Mouse (Mus musculus) hindbrain, embryonic 12.5 days (tissue): ENCODE results near the gene Ift88. TPM values are rescaled to one million over a fixed set of nuclear protein-coding genes. Genes with fewer than 3 reads are reported as not detected.
"Not testable (repeated sequence)": the region's sequence is repeated elsewhere in the genome, so short reads cannot be mapped to it uniquely, and the experiment has no call there.

Experiments
- ATAC-seq: fragments of 200-750 bp; cut with Nextera tagmentation; 2 replicates; pipeline ENCODE4 v1.8.0; 2017; ENCODE audit warnings: moderate TSS enrichment; ENCODE audit not compliant: low FRiP score
- H3K27ac ChIP-seq: fragments of 300-500 bp; sonication (generic); 2 replicates; pipeline ENCODE4 v1.5.1; 2016; ENCODE audit warnings: mild to moderate bottlenecking
- H3K27me3 ChIP-seq: fragments of 300-500 bp; sonication (generic); 2 replicates; pipeline ENCODE4 v1.6.1; 2016; ENCODE audit warnings: mild to moderate bottlenecking
- H3K36me3 ChIP-seq: fragments of 300-500 bp; sonication (generic); 2 replicates; pipeline ENCODE4 v1.6.1; 2016; ENCODE audit warnings: mild to moderate bottlenecking
- H3K4me1 ChIP-seq: fragments of 300-500 bp; sonication (generic); 2 replicates; pipeline ENCODE4 v1.6.1; 2016
- H3K4me2 ChIP-seq: fragments of 300-500 bp; sonication (generic); replicated peaks from 2 replicates; pipeline ENCODE4 v1.6.1; 2016; ENCODE audit warnings: mild to moderate bottlenecking
- H3K4me3 ChIP-seq: fragments of 300-500 bp; sonication (generic); 2 replicates; pipeline ENCODE4 v1.5.1; 2016; ENCODE audit warnings: mild to moderate bottlenecking
- H3K9ac ChIP-seq: fragments of 300-500 bp; sonication (generic); 2 replicates; pipeline ENCODE4 v1.6.1; 2016; ENCODE audit warnings: mild to moderate bottlenecking, moderate library complexity
- H3K9me3 ChIP-seq: fragments of 300-500 bp; sonication (generic); replicated peaks from 2 replicates; pipeline ENCODE4 v1.6.1; 2016; ENCODE audit warnings: mild to moderate bottlenecking
- WGBS: fragments of 180-500 bp; shearing (Covaris S2); methylation state at CpG from one replicate; pipeline ENCODE4 v1.1.7; 2016; 5-methylcytosine and 5-hydroxymethylcytosine counted together
- polyA plus RNA-seq: library from polyadenylated mRNA; unstranded; fragments of >200 nt; fragmentation: Nextera tagmentation; extraction: Ambion mirVana; gene quantifications from 2 replicates; pipeline ENCODE4 v1.2.1, GENCODE M21; 2016

Ift88 gene
- polyA plus RNA-seq, 1 experiment from 2014 or later = 18.2 TPM

DNA sequence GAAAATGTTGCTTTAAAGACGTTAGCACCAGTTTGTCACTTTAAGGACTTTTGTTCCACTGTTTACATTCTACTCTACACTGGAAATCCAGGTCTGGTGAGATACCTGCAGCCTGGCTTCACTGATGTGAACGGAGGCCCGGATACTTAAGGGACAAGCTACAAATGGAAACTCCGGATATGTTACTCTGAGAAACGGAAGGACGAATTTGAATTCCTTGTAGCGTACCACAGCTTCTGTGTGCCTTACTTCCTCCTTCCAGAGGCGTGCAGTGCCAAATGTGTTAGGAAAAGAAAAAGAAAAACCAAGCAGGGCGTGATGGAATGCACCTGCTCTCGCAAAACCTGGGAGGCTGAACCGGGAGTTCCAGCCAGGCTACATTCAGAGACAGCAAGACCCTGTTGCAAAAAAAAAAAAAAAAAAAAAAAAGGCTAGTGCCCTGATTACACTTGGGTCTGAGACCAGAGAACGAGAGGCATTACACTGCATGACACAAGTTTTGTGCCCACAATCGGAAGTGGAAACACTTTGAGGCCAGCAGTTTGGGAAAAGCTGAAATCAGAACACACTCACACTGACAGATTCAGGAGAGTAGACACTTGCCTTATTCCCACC lies 24.9 kb upstream of the Ift88 start:
- 21% methylated on average over 13 of the region's 13 CpGs for WGBS
- peaks cover 4% of the 10 kb centered on the region; the same call in 1 of the 2 replicates for H3K9me3 ChIP-seq
- H3K4me1 ChIP-seq = peaks cover 10% of the 10 kb centered on the region
- ATAC-seq = peak; percentile 17; the same call in 1 of the 2 replicates
- peak overlapping the region; percentile 63 for H3K4me3 ChIP-seq
- H3K27ac ChIP-seq = no peak overlapping the region
- H3K9ac ChIP-seq = peak overlapping the region; percentile 80
- peak overlapping the region; percentile 85 for H3K4me2 ChIP-seq
- H3K27me3 ChIP-seq = peaks cover 11% of the 10 kb centered on the region; the same call in 1 of the 2 replicates
- H3K36me3 ChIP-seq = no peaks in the 10 kb centered on the region

GRCm38 (mm10) chr14:57402815-57403214 lies 21.0 kb upstream of the Ift88 start:
- ATAC-seq = no peak
- Histone ChIP-seq H3K4me3 (no peak overlapping the region), H3K9ac (no peak overlapping the region), H3K27me3 (peaks cover 4% of the 10 kb centered on the region; the same call in 1 of the 2 replicates), H3K4me1 (peaks cover 12% of the 10 kb centered on the region), H3K4me2 (no peak overlapping the region), H3K9me3 (peaks cover 4% of the 10 kb centered on the region; the same call in 1 of the 2 replicates), H3K36me3 (no peaks in the 10 kb centered on the region), H3K27ac (no peak overlapping the region)

DNA sequence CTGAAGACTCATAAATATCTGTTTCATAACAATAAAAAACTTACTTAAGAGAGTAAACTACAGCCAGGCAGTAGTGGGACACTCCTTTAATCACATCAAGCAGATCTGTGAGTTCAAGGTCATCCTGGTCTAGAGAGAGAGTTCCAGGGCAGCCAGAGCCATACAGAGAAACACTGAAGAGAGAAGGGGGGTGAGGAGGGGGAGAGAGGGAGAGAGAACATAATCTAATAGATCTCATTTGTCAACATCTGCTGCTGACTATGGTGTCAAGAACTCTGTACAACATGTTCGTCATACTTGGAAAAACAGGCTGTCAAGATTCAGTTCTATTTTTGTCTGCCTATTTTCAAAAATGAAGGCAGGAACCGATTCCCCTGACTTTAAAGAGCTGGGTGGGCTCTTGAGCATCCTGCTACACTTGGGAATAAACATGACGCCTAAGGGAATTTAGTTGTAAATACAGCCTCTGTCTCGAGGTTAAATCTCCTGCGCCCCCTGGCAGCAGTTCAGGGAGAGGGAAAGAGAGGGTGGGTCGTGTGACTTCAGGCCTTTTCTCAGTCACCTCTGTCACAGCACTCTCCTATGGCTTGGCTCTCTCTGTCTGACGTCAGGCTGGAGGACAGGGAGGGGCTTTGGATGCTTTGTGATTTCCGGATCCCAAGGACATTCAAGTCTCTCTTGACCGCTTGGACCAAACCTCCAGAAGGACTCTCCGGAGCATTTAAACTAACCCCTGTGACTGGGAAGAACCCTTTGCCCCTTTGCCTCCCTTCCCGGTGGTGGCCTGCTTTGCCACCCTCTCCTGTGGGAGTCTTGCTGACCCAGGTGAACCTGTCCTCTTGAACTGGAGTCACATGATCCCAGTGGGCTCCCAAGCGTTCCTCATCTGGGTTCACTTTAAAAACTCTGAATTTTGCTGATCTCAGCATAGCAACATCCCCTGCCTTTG lies 16.5 kb upstream of the Ift88 start:
- Histone ChIP-seq H3K4me3 (0 out of 2 replicates have a peak overlapping the region, but pooled peaks have one; percentile 12), H3K4me2 (peak overlapping the region; percentile 36), H3K27ac (no peak overlapping the region), H3K9ac (no peak overlapping the region), H3K36me3 (no peaks in the 10 kb centered on the region), H3K9me3 (peaks cover under 1% of the 10 kb centered on the region; the same call in 1 of the 2 replicates), H3K27me3 (no peaks in the 10 kb centered on the region), H3K4me1 (peaks cover 3% of the 10 kb centered on the region)
- 5% methylated on average over 12 of the region's 12 CpGs for WGBS
- ATAC-seq = peak; percentile 74

DNA sequence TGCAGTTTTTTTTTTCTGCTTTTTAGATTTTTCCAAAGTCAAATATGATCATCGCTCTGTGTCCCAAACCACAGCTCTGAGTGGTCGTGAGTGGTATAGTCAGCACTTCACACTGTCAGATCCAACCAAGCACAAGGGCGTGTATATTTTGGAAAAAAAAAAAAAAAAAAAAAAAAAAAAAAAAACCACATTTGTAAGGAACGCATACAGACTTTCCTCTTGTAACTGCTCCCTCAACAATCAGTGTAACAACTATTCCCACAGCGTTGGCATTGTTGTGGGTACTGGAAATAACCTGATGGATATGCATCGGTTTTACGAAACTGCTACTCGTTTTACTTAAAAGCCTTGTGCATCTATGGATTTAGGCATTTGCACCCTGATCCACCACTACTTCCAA lies 15.8 kb upstream of the Ift88 start:
- no peaks in the 10 kb centered on the region for H3K9me3 ChIP-seq
- 79% methylated on average over 8 of the region's 8 CpGs for WGBS
- no peak overlapping the region for H3K9ac ChIP-seq
- H3K4me2 ChIP-seq = no peak overlapping the region
- no peak overlapping the region for H3K27ac ChIP-seq
- H3K4me1 ChIP-seq = peaks cover 3% of the 10 kb centered on the region
- H3K4me3 ChIP-seq = no peak overlapping the region
- no peaks in the 10 kb centered on the region for H3K27me3 ChIP-seq
- no peaks in the 10 kb centered on the region for H3K36me3 ChIP-seq
- ATAC-seq = no peak

GRCm38 (mm10) chr14:57409106-57409505 lies 14.8 kb upstream of the Ift88 start:
- H3K9me3 ChIP-seq = no peaks in the 10 kb centered on the region
- no peak overlapping the region for H3K27ac ChIP-seq
- no peak overlapping the region for H3K4me3 ChIP-seq
- H3K36me3 ChIP-seq = no peaks in the 10 kb centered on the region
- no peaks in the 10 kb centered on the region for H3K27me3 ChIP-seq
- no peak overlapping the region for H3K4me2 ChIP-seq
- H3K4me1 ChIP-seq = peaks cover 3% of the 10 kb centered on the region
- H3K9ac ChIP-seq = no peak overlapping the region
- ATAC-seq = no peak
- 20% methylated on average over 6 of the region's 6 CpGs for WGBS

GRCm38 (mm10) chr14:57412166-57412565 lies 11.7 kb upstream of the Ift88 start:
- WGBS = 54% methylated on average over 7 of the region's 7 CpGs
- H3K27ac ChIP-seq = no peak overlapping the region
- H3K36me3 ChIP-seq = no peaks in the 10 kb centered on the region
- H3K9me3 ChIP-seq = no peaks in the 10 kb centered on the region
- no peak overlapping the region for H3K4me3 ChIP-seq
- peaks cover under 1% of the 10 kb centered on the region for H3K4me1 ChIP-seq
- no peaks in the 10 kb centered on the region; the same call in 1 of the 2 replicates for H3K27me3 ChIP-seq
- no peak overlapping the region for H3K4me2 ChIP-seq
- no peak overlapping the region for H3K9ac ChIP-seq
- no peak for ATAC-seq

GRCm38 (mm10) chr14:57417187-57417586 lies 6.7 kb upstream of the Ift88 start:
- 92% methylated on average over 2 of the region's 2 CpGs for WGBS
- H3K9ac ChIP-seq = no peak overlapping the region
- H3K36me3 ChIP-seq = no peaks in the 10 kb centered on the region
- H3K27ac ChIP-seq = no peak overlapping the region
- no peaks in the 10 kb centered on the region for H3K4me1 ChIP-seq
- no peaks in the 10 kb centered on the region for H3K9me3 ChIP-seq
- H3K4me3 ChIP-seq = no peak overlapping the region
- no peaks in the 10 kb centered on the region; the same call in 1 of the 2 replicates for H3K27me3 ChIP-seq
- no peak overlapping the region for H3K4me2 ChIP-seq
- ATAC-seq = no peak

DNA sequence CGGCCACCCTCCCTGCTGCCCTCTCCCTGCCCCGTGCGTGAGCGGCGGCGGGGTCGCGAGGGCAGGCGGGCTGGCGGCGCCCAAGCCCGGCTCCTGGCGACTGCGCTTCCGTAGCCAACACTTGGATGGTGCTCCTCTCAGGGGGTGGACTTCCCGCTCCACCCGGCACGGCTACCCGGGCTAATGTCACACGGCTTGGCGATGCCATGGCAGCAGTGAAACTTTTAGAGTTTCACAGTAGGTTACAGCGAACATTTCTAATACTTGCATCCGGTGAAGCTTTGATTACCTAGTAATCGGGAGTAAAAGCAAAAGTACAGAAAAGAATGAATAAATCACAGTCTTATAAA lies 325 bp downstream of the Ift88 start:
- peak; percentile 92 for ATAC-seq
- Histone ChIP-seq H3K4me2 (peak overlapping the region; percentile 58), H3K36me3 (no peaks in the 10 kb centered on the region), H3K27ac (peak overlapping the region; percentile 78), H3K4me3 (peak overlapping the region; percentile 95), H3K9me3 (no peaks in the 10 kb centered on the region), H3K9ac (peak overlapping the region; percentile 89), H3K4me1 (peaks cover 6% of the 10 kb centered on the region; the same call in 1 of the 2 replicates), H3K27me3 (no peaks in the 10 kb centered on the region; the same call in 1 of the 2 replicates)
- 2% methylated on average over 24 of the region's 24 CpGs for WGBS

GRCm38 (mm10) chr14:57430451-57430850 lies 6.6 kb downstream of the Ift88 start:
- no peak overlapping the region for H3K4me2 ChIP-seq
- ATAC-seq = no peak
- no peak overlapping the region for H3K4me3 ChIP-seq
- 94% methylated on average over 2 of the region's 2 CpGs for WGBS
- H3K36me3 ChIP-seq = no peaks in the 10 kb centered on the region; the same call in 1 of the 2 replicates
- H3K27ac ChIP-seq = no peak overlapping the region
- no peaks in the 10 kb centered on the region for H3K9me3 ChIP-seq
- no peaks in the 10 kb centered on the region for H3K4me1 ChIP-seq
- H3K27me3 ChIP-seq = no peaks in the 10 kb centered on the region
- H3K9ac ChIP-seq = no peak overlapping the region

- 84% methylated on average over 1 of the region's 1 CpGs for WGBS
- Histone ChIP-seq H3K9me3 (no peaks in the 10 kb centered on the region), H3K27ac (no peak overlapping the region), H3K9ac (no peak overlapping the region), H3K4me3 (no peak overlapping the region), H3K36me3 (peaks cover 21% of the 10 kb centered on the region), H3K27me3 (no peaks in the 10 kb centered on the region), H3K4me2 (no peak overlapping the region), H3K4me1 (no peaks in the 10 kb centered on the region)
- no peak for ATAC-seq
These were observed 28.7 kb downstream of the Ift88 start for GRCm38 (mm10) chr14:57452516-57452915.

DNA sequence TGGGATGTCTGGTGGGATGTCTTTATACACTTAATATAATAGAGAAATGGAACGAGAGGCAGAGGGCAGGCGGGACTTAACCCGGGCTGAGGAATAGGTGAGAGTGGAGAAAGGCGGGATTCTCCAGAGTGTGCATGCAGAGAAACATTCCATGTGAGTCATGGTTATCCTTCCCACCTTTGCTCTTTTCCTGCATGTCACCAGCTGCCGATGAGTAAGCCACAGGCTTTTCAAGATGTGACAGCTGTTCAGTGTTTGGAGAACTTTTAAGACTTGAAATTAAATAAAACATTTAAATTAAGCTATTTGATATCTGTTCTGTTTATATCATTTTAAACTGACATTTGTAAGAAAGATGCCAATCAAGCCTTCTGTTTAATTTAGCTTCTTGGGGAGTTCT lies 36.0 kb downstream of the Ift88 start:
- no peaks in the 10 kb centered on the region for H3K4me1 ChIP-seq
- no peaks in the 10 kb centered on the region for H3K27me3 ChIP-seq
- H3K4me3 ChIP-seq = no peak overlapping the region
- 91% methylated on average over 5 of the region's 5 CpGs for WGBS
- no peaks in the 10 kb centered on the region for H3K9me3 ChIP-seq
- no peak for ATAC-seq
- H3K36me3 ChIP-seq = peaks cover 5% of the 10 kb centered on the region; the same call in 1 of the 2 replicates
- H3K27ac ChIP-seq = no peak overlapping the region
- H3K4me2 ChIP-seq = no peak overlapping the region
- no peak overlapping the region for H3K9ac ChIP-seq

DNA sequence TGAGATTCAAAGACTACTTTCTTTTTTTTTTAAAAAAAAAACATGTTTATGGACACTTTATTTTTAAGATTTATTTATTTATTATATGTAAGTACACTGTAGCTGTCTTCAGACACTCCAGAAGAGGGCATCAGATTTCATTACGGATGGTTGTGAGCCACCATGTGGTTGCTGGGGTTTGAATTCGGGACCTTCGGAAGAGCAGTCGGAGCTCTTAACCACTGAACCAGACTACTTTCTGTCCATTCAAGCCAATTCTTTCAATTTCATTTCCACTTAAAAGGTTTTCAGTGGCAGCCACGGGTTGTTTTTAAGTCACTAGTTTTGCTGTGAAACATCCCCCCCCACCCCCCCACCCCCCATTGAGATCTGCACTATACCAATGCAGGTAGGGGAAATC lies 36.5 kb downstream of the Ift88 start:
- not testable (repeated sequence) for H3K36me3 ChIP-seq, H3K9me3 ChIP-seq, H3K4me2 ChIP-seq, H3K4me1 ChIP-seq, H3K4me3 ChIP-seq, H3K27me3 ChIP-seq, H3K27ac ChIP-seq, H3K9ac ChIP-seq, ATAC-seq
- WGBS = 70% methylated on average over 5 of the region's 5 CpGs
